Mouse (Mus musculus) myocyte (in vitro differentiated cells): ENCODE data around the gene Bzw1.

ENCODE experiments used
- CEBPB ChIP-seq: IDR thresholded peaks from 2 replicates; pipeline ENCODE4 v1.6.1; 2011; ENCODE audit warnings: mild to moderate bottlenecking, moderate library complexity; ENCODE audit not compliant: poor library complexity, insufficient read depth, severe bottlenecking
- E2F4 ChIP-seq: IDR thresholded peaks from one replicate; pipeline ENCODE4 v1.6.1; 2011; ENCODE audit warnings: mild to moderate bottlenecking, control low read depth, moderate library complexity; ENCODE audit not compliant: insufficient read depth
- MAX ChIP-seq: IDR thresholded peaks from one replicate; pipeline ENCODE4 v1.6.1; 2011; ENCODE audit warnings: low read depth, mild to moderate bottlenecking, control low read depth
- MYOG ChIP-seq, 3 experiments: IDR thresholded peaks; one replicate each; pipeline ENCODE4 v1.6.1; 2011; ENCODE audit warnings: control low read depth in 2 of 3, low read depth in 2 of 3, mild to moderate bottlenecking in 2 of 3; ENCODE audit not compliant: insufficient read length in 2 of 3, control insufficient read depth in 1 of 3, insufficient read depth in 1 of 3
- POLR2A ChIP-seq: IDR thresholded peaks from one replicate; pipeline ENCODE4 v1.6.1; 2011; ENCODE audit warnings: low read depth, mild to moderate bottlenecking, control low read depth, moderate library complexity; ENCODE audit not compliant: insufficient read length
- POLR2AphosphoS2 ChIP-seq: IDR thresholded peaks from one replicate; pipeline ENCODE4 v1.6.1; 2011; ENCODE audit warnings: low read depth, control low read depth; ENCODE audit not compliant: insufficient read length
- REST ChIP-seq: IDR thresholded peaks from one replicate; pipeline ENCODE4 v1.6.1; 2011; ENCODE audit warnings: mild to moderate bottlenecking, control low read depth, moderate library complexity; ENCODE audit not compliant: insufficient read depth, insufficient read length
- TCF12 ChIP-seq: IDR thresholded peaks from one replicate; pipeline ENCODE4 v1.6.1; 2011; ENCODE audit warnings: mild to moderate bottlenecking, control low read depth; ENCODE audit not compliant: poor library complexity, insufficient read depth, severe bottlenecking
- USF1 ChIP-seq: IDR thresholded peaks from one replicate; pipeline ENCODE4 v1.6.1; 2011; ENCODE audit warnings: low read depth, mild to moderate bottlenecking, control low read depth, moderate library complexity

GRCm38 (mm10) chr1:58346159-58346558 lies 46.5 kb upstream of the Bzw1 start:
- TF ChIP-seq USF1 = no peak
- no peak for TF ChIP-seq POLR2AphosphoS2
- no peak for TF ChIP-seq POLR2A
- no peak for TF ChIP-seq MYOG (IDR thresholded peaks at IDR 0.05; ENCODE audit: control insufficient read depth in 1 of 3, insufficient read depth in 1 of 3, insufficient read length in 2 of 3, low read depth in 2 of 3)
- no peak for TF ChIP-seq CEBPB
- TF ChIP-seq TCF12 = no peak
- TF ChIP-seq MAX = no peak
- TF ChIP-seq REST = no peak
- no peak for TF ChIP-seq E2F4
